In the genomic region with DNA sequence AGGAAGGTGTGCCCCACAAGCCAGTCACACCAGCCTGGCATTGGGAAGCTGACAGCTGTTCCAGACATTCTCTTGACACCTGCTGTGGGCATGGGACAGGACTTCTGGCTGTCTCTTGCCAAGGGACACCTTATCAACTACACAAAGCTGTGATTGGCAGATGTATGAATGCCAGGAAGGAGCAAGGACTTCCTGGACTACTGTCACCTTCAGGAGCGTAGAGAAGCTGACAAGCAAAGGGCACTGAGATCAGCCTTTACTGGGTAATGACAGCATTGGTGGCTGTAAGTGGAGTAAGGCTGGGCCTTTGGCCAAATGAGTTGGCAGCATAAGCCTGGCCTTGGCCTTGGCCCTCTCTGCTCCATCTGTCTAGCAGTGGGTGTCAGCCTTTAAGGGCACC, we compare ENCODE assay signal across 10 mouse cellular contexts. TPM values are rescaled to one million over a fixed set of nuclear protein-coding genes. Genes with fewer than 3 reads are reported as not detected.
DNase-seq lines count a peak whose midpoint lies in the region; ATAC-seq lines count a peak whose summit lies in the region.
"Had no signal": no experiment of that assay in that cellular context is flagged by ENCODE, and none has a peak within 500 bp of the region (broad histone marks: within the 10 kb centered on the region; RNA-seq: fewer than 3 reads in every experiment).

No protein-coding gene starts in this region.

- ATAC-seq in hindbrain, embryonic 13.5 days (ENCODE audit: low FRiP score), result 0 out of 2 replicates have a peak, but pooled peaks have one; percentile 21
- no peak for ATAC-seq in hindbrain, embryonic 12.5 days (ENCODE audit: low FRiP score)
- ATAC-seq in heart, embryonic 15.5 days (replicated peaks; ENCODE audit: insufficient number of reproducible peaks, insufficient read depth, low FRiP score, low read depth), result peak; percentile 91
- ATAC-seq in megakaryocyte progenitor cell, adult 5-6 weeks (replicated peaks; ENCODE audit: poor library complexity), result no peak
- ATAC-seq: lung, postnatal 0 days had no signal

- H3K4me2 ChIP-seq in hindbrain, embryonic 13.5 days, result no peak overlapping the region
- no peak overlapping the region for H3K4me2 ChIP-seq in hindbrain, embryonic 12.5 days (replicated peaks)
- H3K4me2 ChIP-seq in heart, embryonic 15.5 days, result 0 out of 2 replicates have a peak overlapping the region, but pooled peaks have one; percentile 13
- H3K4me2 ChIP-seq: embryonic facial prominence, embryonic 13.5 days had no signal

- WGBS in hindbrain, embryonic 13.5 days, result 87% methylated on average over 1 of the region's 1 CpGs
- WGBS in hindbrain, embryonic 12.5 days, result 67% methylated on average over 1 of the region's 1 CpGs
- WGBS in heart, embryonic 15.5 days, result 27% methylated on average over 1 of the region's 1 CpGs

- DNase-seq in adrenal gland, adult 2 months, result peak; percentile 93
- peak; percentile 92 for DNase-seq in cerebellum, adult 9-10 months
- no peak for DNase-seq in spleen, postnatal 4 days (ENCODE audit: low spot score in 2 of 2)
- no peak for DNase-seq in spleen, adult 18-20 months

- no peak overlapping the region for H3K27ac ChIP-seq in hindbrain, embryonic 13.5 days
- no peak overlapping the region for H3K27ac ChIP-seq in hindbrain, embryonic 12.5 days
- H3K27ac ChIP-seq in heart, embryonic 15.5 days, result peak overlapping the region; percentile 74
- H3K27ac ChIP-seq: embryonic facial prominence, embryonic 13.5 days had no signal

- no peak overlapping the region for H3K4me3 ChIP-seq in hindbrain, embryonic 13.5 days
- no peak overlapping the region for H3K4me3 ChIP-seq in hindbrain, embryonic 12.5 days
- H3K4me3 ChIP-seq in heart, embryonic 15.5 days, result no peak overlapping the region
- H3K4me3 ChIP-seq: embryonic facial prominence, embryonic 13.5 days had no signal

- H3K9ac ChIP-seq in hindbrain, embryonic 13.5 days, result no peak overlapping the region
- H3K9ac ChIP-seq in hindbrain, embryonic 12.5 days, result no peak overlapping the region
- no peak overlapping the region for H3K9ac ChIP-seq in heart, embryonic 15.5 days
- H3K9ac ChIP-seq: embryonic facial prominence, embryonic 13.5 days had no signal

- no peaks in the 10 kb centered on the region for H3K9me3 ChIP-seq in hindbrain, embryonic 13.5 days
- H3K9me3 ChIP-seq in hindbrain, embryonic 12.5 days (replicated peaks), result no peaks in the 10 kb centered on the region
- no peaks in the 10 kb centered on the region for H3K9me3 ChIP-seq in heart, embryonic 15.5 days (replicated peaks)
- H3K9me3 ChIP-seq: embryonic facial prominence, embryonic 13.5 days had no signal

- H3K4me1 ChIP-seq in hindbrain, embryonic 13.5 days (replicated peaks), result no peaks in the 10 kb centered on the region
- H3K4me1 ChIP-seq in hindbrain, embryonic 12.5 days, result no peaks in the 10 kb centered on the region
- peaks cover 11% of the 10 kb centered on the region; the same call in 1 of the 2 replicates for H3K4me1 ChIP-seq in heart, embryonic 15.5 days (replicated peaks)
- H3K4me1 ChIP-seq: embryonic facial prominence, embryonic 13.5 days had no signal

- no peaks in the 10 kb centered on the region for H3K27me3 ChIP-seq in hindbrain, embryonic 13.5 days
- H3K27me3 ChIP-seq in hindbrain, embryonic 12.5 days, result no peaks in the 10 kb centered on the region
- no peaks in the 10 kb centered on the region for H3K27me3 ChIP-seq in heart, embryonic 15.5 days
- H3K27me3 ChIP-seq: embryonic facial prominence, embryonic 13.5 days had no signal

- no peaks in the 10 kb centered on the region for H3K36me3 ChIP-seq in hindbrain, embryonic 13.5 days
- no peaks in the 10 kb centered on the region for H3K36me3 ChIP-seq in hindbrain, embryonic 12.5 days
- no peaks in the 10 kb centered on the region for H3K36me3 ChIP-seq in heart, embryonic 15.5 days
- H3K36me3 ChIP-seq: embryonic facial prominence, embryonic 13.5 days had no signal

RNA-seq across cellular contexts. Expression of a gene that starts 17.4 kb away (rescaled TPM):
- polyA plus RNA-seq in hindbrain, embryonic 13.5 days (2015; fragmentation: Nextera tagmentation; extraction: Ambion mirVana), result 55.1 and 59.2 TPM in 2 replicates
- polyA plus RNA-seq in hindbrain, embryonic 12.5 days (2016; fragmentation: Nextera tagmentation; extraction: Ambion mirVana), result 29.6 and 29.9 TPM in 2 replicates
- total RNA-seq in adrenal gland, adult 2 months (2021), result not detected
- polyA plus RNA-seq in adrenal gland, adult 2 months (2012; rRNA removed), result not detected in 2 replicates
- 3.7 and 5.0 TPM in 2 replicates for polyA plus RNA-seq in heart, embryonic 15.5 days (2015; fragmentation: Nextera tagmentation; extraction: Ambion mirVana)
- total RNA-seq in megakaryocyte progenitor cell, adult 5-6 weeks (2015), result not detected in 2 replicates
- total RNA-seq in megakaryocyte progenitor cell, adult 5-6 weeks (2017), result not detected in 2 replicates

Comparison
In these comparisons a context has a peak if more than half of its experiments do, and no peak if none do; other contexts are left out.
1. ATAC-seq: peak in hindbrain, embryonic 13.5 days (single experiment) and heart, embryonic 15.5 days (single experiment); none in hindbrain, embryonic 12.5 days (single experiment) and megakaryocyte progenitor cell, adult 5-6 weeks (single experiment).
2. DNase-seq: peak in adrenal gland, adult 2 months (single experiment) and cerebellum, adult 9-10 months (single experiment); none in spleen, postnatal 4 days (0 of 2) and spleen, adult 18-20 months (0 of 2).